Mouse (Mus musculus): ENCODE measurements around the gene Fgf2. TPM values are rescaled to one million over a fixed set of nuclear protein-coding genes. Genes with fewer than 3 reads are reported as not detected.

Gene Fgf2
- polyA plus RNA-seq, 1 experiment: not detected

GRCm38 (mm10) chr3:37455992-37456391 is 107.8 kb downstream of the Fgf2 start:
- Histone ChIP-seq H3K4me1 (ENCODE audit: control insufficient read depth) (no peaks in the 10 kb centered on the region), H3K27me3 (ENCODE audit: control insufficient read depth) (no peaks in the 10 kb centered on the region), H3K9me3 (ENCODE audit: control insufficient read depth, low read length) (no peaks in the 10 kb centered on the region), H3K4me3 (replicated peaks) (no peak overlapping the region), H3K36me3 (ENCODE audit: control insufficient read depth) (peaks cover 20% of the 10 kb centered on the region)
- TF ChIP-seq GATA1 (IDR thresholded peaks at IDR 0.05; ENCODE audit: low read length) (no peak), TAL1 (IDR thresholded peaks at IDR 0.05; ENCODE audit: low read length) (no peak)

Other genes starting within 250 kb of the Fgf2 start
- gene Il2, start 222.4 kb upstream of the Fgf2 start, polyA plus RNA-seq (2012): not detected in 2 replicates
- not detected in 2 replicates for gene Il21, start 115.7 kb upstream of the Fgf2 start, polyA plus RNA-seq (2012)
- gene Bbs12, start 35.8 kb upstream of the Fgf2 start, polyA plus RNA-seq (2012): not detected in 2 replicates
- gene Cetn4, start 35.6 kb upstream of the Fgf2 start, polyA plus RNA-seq (2012): 0.18 and 0.56 TPM in 2 replicates
- gene Spata5, start 71.5 kb downstream of the Fgf2 start, polyA plus RNA-seq (2012): 0.21 and 0.30 TPM in 2 replicates
- 0.13 and 0.19 TPM in 2 replicates for gene Nudt6, start 71.9 kb downstream of the Fgf2 start, polyA plus RNA-seq (2012)